In the genomic region with DNA sequence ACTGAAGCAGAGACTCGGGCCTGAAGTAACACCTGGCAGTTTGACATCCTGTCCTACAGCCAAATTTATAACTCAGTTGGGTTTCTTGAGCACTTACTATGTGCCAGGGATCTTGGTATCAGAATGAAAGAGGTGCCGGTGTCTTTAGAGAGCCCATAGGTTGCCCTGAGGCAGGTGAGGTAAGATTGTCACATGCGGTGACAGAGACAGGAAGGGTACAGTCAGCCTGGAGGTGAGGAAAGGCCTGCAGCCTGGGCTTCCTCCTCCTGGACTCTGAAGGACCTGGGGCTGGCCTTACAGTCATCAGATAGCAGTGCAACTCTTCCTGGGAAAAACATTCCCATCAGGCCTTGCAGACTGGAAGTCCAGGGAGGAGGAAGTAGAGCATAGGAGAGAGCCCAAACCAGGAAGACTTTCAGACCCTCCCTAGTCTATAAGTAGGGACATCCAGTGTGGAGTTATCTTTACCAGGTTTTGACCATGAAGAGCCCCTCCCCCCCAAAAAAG, we compare ENCODE assay signal across 16 mouse cellular contexts. TPM values are rescaled to one million over a fixed set of nuclear protein-coding genes. Genes with fewer than 3 reads are reported as not detected.
DNase-seq lines count a peak whose midpoint lies in the region.
"Had no signal": no experiment of that assay in that cellular context is flagged by ENCODE, and none has a peak within 500 bp of the region (broad histone marks: within the 10 kb centered on the region; RNA-seq: fewer than 3 reads in every experiment).

No protein-coding gene starts in this region.

- peak; percentile 48 for DNase-seq in adrenal gland, postnatal 10 days
- no peak for DNase-seq in adrenal gland, postnatal 36 days
- DNase-seq in heart, adult 8-10 months (ENCODE audit: low spot score), result peak; percentile 48
- DNase-seq in heart, postnatal 10 days, result no peak
- DNase-seq in thymus, postnatal 25 days, result peak; percentile 24
- no peak for DNase-seq in thymus, postnatal 10 days (ENCODE audit: low spot score in 2 of 2)
- DNase-seq in lung, postnatal 10 days, result no peak
- DNase-seq: B cell, adult 2 months; cerebellum, adult 2 months; cerebellum, postnatal 10 days; forebrain, postnatal 0 days; gastrocnemius, postnatal 36 days; heart, postnatal 36 days had no signal

- intact Hi-C loops in heart, postnatal 10 days (cut with DNase I), result no loop called here

RNA-seq across cellular contexts. Expression of a gene that starts 25.1 kb away (rescaled TPM):
- total RNA-seq in adrenal gland, postnatal 10 days (2021), result not detected
- total RNA-seq in adrenal gland, postnatal 36 days (2021), result not detected
- total RNA-seq in heart, adult 8-10 months (2022), result not detected
- not detected for total RNA-seq in heart, postnatal 10 days (2021)
- total RNA-seq: adrenal gland, postnatal 14 days; forebrain, postnatal 0 days; G1E; gastrocnemius, adult 8-10 months; gastrocnemius, postnatal 36 days; heart, postnatal 36 days had no signal

RNA-seq across cellular contexts. Expression of a gene that starts 29.2 kb away (rescaled TPM):
- 100 to 1,000 TPM; 154 to 227 TPM for total RNA-seq in adrenal gland, postnatal 10 days (2021)
- total RNA-seq in adrenal gland, postnatal 36 days (2021), result 100 to 1,000 TPM; 122 to 238 TPM
- 10 to 100 TPM; 34.3 to 72.1 (median 56.2) TPM for total RNA-seq in heart, adult 8-10 months (2022)
- 10 to 100 TPM; 51.6 to 57.6 TPM for total RNA-seq in heart, postnatal 10 days (2021)
- total RNA-seq: G1E had no signal

Comparison
In these comparisons a context has a peak if more than half of its experiments do, and no peak if none do; other contexts are left out.
1. DNase-seq: peak in adrenal gland, postnatal 10 days (single experiment), heart, adult 8-10 months (single experiment) and thymus, postnatal 25 days (single experiment); none in adrenal gland, postnatal 36 days (0 of 2), heart, postnatal 10 days (0 of 2), thymus, postnatal 10 days (0 of 2) and lung, postnatal 10 days (single experiment).